Mouse (Mus musculus) heart, adult 8-10 months (tissue): Measurements from ENCODE around the gene Ntpcr. TPM values are rescaled to one million over a fixed set of nuclear protein-coding genes. Genes with fewer than 3 reads are reported as not detected.

Experiments
- DNase-seq: peaks from one replicate; pipeline ENCODE4 v3.0.0; 2022; ENCODE audit warnings: low spot score
- total RNA-seq, 4 experiments: library from RNA; stranded (reverse); gene quantifications; 2 replicates each; pipeline ENCODE4 v1.2.4; 2022

Gene Ntpcr
- total RNA-seq, 4 experiments from 2014 or later = 14.6 to 18.4 (median 16.3) TPM

DNA sequence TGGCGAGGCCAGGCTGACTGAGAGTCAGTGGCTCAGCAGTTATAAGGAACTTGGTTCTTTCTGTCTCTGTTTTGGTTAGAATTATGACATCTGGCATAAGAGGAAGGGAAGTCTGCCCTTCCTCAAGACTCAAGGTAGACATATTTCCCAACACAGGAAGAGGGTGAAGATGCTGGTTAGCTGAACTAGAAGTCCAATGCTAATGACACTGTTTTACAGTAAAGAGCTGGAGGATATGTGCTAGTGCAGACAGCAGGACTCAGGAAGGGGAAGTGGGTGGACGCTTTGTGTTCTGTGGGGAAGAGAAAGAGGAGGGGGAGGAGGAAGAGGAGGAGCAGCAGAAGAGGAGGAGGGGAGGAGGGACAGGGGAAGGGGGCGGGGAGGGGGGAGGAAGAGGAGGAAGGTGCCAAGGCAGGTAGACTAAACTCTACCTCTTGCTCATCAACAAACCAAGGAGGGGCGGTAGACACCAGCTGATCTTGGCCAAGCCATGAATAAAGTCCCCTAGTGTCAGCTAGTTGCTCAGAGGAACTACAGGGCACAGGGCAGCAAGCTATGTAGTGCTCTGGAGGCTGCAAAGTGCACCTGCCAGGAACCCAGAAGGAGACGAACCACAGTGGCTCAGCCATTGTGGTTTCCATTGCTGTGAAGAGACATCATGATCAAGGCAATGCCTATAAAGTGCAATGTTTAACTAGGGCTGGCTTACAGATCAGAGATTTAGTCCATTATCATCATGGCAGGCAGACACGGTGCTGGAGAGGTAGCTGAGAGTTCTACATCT is 4.5 kb upstream of the Ntpcr start:
- peak; percentile 16 for DNase-seq

- DNase-seq = no peak
These were observed 3.6 kb upstream of the Ntpcr start for GRCm38 (mm10) chr8:125726143-125726542.

DNA sequence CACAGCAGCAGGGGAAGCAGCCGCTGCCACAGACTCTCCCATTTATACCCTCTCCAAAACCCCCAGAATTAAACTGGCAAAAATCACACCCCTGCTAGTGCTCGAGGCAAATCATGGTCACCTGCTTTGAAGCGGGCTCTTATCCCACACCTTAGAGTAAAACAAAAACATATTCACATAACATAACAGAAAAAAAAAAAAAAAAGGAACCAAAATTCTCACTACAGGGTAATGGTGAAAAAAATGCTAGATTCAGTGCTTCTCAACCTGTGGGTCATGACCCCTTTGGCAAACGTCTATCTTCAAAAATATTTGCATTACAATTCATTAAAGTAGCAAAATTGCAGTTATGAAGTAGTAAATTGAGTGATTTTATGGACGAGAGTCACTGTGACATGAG is 2.8 kb upstream of the Ntpcr start:
- no peak for DNase-seq

- DNase-seq = no peak
These were observed 2.0 kb upstream of the Ntpcr start for GRCm38 (mm10) chr8:125727797-125728196.

- peak; percentile 85 for DNase-seq
These were observed 4.5 kb downstream of the Ntpcr start for GRCm38 (mm10) chr8:125733964-125734956.

DNA sequence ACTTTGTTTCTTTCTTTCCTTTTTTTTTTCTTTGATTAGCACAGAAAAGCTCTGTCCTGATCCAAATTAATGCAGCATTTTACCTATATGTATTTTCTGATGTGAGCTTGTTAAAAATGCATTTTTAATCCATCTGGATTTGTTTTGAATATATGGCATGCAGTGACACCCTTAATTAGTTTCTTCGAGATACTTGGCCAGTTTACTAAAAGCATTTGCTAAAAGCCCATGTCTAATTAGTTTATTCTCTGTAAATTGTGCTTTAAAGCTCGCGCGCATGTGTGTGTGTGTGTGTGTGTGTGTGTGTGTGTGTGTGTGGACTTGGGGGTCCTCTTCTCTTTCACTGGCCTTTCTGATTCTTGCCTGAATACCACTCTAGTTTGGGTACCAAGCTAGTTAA is 9.2 kb downstream of the Ntpcr start:
- no peak for DNase-seq

DNA sequence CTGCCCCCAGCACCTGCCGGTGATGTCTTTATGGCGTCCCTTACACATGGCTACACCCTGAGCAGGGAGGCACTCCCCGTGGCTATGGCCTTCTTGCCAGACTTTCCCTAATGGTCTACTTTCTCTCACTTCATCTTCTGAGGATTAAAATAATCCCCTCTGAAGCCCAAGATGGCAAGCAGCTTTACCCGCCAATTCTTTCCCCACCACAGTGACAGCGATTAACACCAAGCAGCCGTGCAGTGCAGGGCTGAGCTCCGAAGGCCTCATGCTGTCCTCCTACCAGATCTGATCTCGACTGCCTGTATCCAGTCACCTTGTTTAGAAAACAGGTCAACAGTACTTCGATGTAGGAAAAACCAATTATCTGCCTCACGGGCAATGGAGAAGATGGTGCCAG is 10.9 kb downstream of the Ntpcr start:
- DNase-seq = no peak

- DNase-seq = no peak
These were observed 11.6 kb downstream of the Ntpcr start for GRCm38 (mm10) chr8:125741377-125741776.

GRCm38 (mm10) chr8:125741855-125742254 is 12.1 kb downstream of the Ntpcr start:
- DNase-seq = no peak

- DNase-seq = no peak
These were observed 12.6 kb downstream of the Ntpcr start for GRCm38 (mm10) chr8:125742406-125742805.

DNA sequence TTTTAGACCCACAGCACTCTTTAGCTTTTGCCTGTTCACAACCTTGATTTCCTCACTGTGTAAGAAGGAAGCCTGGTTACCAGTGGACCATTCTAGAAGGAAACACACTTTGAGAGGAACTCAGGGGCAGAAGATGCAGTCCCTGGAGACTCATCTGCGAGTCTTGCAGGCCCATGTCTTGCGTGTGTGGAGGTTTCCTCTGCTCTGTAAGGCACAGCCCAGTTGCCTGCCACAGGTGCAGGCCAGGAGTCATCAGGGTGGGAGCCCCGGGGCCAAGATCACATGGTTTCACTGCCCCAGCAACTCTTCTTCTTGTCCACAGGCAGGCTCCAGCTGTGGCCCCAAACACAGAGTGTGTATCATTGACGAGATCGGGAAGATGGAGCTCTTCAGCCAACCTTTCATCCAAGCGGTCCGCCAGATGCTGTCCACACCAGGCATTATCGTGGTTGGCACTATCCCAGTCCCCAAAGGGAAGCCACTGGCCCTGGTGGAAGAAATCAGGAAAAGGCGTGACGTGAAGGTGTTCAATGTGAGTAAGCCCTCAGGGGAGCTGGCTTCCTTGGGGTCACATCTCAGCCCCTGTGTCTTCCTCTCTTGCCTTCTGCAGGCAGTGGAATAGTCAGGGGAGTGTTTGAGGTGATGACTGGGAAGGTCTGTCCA is 15.3 kb downstream of the Ntpcr start:
- DNase-seq = no peak

DNA sequence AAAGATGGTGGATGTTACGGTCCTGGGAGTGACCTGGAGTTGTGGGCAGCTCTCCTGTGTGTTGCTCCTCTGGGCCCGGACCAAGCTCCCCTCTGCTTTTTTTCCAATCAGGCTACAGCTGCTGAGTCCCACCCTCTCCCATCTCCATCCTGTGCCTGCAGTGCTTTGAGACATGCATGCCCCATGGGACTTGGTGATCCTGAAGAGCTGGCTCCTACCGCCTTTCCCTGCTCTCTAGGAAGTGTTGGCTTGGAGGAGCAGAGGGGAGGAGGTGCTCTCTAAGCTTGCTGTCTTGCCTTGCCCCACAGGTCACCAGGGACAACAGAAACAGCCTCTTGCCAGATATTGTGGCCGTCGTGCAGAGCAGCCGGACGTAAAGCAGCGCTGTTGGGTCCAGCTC is 17.6 kb downstream of the Ntpcr start:
- no peak for DNase-seq

- no peak for DNase-seq
These were observed 21.1 kb downstream of the Ntpcr start for GRCm38 (mm10) chr8:125750846-125751245.

DNA sequence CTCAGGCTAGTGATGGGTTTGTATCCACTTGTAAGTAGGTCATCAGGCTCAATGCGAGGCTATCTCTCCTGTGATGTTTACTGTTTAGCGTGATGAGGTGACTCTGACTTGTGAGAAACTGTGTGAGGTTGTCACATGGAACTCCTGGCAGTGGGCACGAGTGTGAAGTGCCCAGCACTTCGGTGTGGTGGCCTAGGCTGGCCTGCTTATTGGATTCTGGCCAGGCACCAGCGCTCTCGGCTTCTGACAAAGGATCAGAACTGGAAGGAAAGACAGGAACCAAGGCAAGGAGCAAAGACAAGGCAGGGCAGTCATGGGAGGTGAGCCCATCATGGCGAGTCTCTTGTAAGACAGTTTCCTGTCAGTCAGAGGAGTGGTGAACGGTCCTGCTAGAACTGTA is 26.1 kb downstream of the Ntpcr start:
- DNase-seq = peak; percentile 9

DNA sequence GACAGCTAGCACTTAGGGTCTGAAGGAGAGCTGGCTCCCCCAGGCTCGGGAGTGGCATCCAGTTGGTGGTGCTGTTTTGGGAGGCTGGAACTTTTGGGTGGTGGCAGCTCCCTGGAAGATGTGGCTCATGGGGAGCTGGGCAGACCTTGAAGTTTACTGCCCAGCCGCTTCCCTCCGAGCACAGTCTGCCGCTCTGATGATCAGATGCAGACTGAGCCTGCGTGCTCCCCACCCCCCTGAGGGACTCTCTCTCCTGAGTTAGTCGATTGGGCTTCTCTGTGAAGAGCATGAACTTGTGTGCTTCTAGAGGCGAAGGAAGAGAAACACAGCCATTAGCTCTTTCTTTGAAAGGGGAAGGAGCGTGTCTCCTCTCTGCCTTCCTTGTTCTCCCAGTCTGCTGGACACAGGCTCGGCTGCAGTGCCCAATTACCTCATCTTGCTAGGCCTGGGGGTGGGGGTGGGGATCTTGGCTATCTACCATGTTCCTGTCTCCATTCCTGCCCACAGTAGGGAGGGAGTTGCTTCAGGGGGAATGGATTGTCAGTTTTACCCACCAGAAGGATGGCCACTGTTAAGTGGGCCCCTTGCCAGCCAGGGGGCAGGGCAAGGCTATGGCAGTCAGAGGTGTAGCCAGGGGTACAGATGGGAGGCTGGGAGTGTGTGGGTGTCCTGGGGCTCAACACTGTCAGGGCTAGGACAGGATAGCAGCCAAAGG is 26.8 kb downstream of the Ntpcr start:
- DNase-seq = peak; percentile 6

DNA sequence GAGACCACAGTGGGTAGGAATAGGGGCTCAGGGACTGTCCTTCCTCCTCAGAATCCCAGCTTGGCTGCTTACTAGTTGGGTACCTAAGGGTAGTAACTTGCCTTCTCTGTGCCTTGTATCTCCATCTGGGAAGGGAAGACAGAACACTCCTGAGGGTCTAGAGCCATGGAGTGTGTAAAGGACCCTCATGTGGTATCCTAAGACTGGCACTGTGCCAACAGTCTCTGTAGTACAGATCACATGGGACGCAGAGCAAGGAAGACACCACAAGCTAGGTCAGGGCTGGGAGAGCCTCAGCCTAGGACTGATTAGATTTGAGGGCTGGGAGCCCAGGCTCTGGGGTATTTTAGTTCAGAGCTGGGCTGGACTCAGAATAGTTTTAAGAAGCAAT is 27.3 kb downstream of the Ntpcr start:
- no peak for DNase-seq

- no peak for DNase-seq
These were observed 29.3 kb downstream of the Ntpcr start for GRCm38 (mm10) chr8:125759022-125759421.

DNA sequence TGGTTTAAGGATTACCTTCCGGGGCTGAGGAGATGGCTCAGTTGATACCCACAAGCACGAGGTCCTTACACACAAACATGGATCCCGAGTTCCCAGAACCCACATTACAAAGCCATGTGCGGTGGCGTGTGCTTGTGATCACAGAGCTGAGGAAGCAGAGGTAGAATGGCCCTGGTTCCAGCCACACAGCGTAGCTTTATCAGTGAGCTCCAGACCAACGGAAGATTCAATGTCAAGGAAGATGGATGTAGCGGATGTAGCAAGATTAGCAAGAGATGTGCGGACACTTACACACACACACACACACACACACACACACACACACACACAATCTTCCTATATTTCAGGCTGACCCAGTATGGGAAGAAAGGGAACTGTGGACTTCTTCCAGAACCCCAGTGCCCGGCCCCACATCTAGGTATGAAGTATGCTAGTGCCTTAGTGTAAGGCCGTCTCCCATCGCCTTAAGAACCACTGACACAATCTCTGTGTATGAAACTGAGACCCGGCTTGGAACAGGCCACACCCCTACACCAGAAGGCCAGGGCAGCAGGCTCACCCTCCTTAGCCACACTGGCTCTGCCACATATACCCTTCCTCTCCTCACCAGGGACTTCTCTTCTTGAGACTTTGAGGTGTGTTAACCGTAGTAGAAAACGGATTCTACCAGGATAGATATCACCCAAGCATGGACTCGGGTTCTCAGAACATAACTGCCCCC is 33.5 kb downstream of the Ntpcr start:
- DNase-seq = no peak

GRCm38 (mm10) chr8:125768079-125768478 is 38.3 kb downstream of the Ntpcr start:
- no peak for DNase-seq

DNA sequence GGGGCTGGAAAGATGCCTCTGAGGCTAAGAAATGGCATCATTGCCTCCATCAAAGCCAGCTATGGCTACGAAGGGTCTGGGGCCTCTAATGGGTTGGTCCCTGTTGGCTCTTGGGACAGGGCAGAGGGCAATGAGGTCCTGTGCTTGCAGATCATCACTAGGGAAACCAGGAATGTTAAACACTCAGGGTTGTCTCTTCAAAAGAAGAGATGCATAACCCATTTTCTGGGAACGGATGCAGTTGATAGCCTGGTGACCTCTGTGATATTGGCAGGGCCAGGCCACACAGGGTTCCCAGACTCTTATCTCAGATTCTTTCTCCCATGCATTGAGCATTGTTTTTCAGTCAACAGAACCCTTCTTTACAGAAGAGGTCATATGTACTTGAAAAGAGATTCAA is 42.5 kb downstream of the Ntpcr start:
- no peak for DNase-seq

- no peak for DNase-seq
These were observed 43.6 kb downstream of the Ntpcr start for GRCm38 (mm10) chr8:125773281-125773803.
